Mouse (Mus musculus) midbrain, embryonic 16.5 days (tissue): ENCODE results near the gene Dgkg. TPM values are rescaled to one million over a fixed set of nuclear protein-coding genes. Genes with fewer than 3 reads are reported as not detected.

Source experiments
- ATAC-seq: fragments of 200-750 bp; cut with Nextera tagmentation; 2 replicates; pipeline ENCODE4 v1.8.0; 2017; ENCODE audit warnings: moderate TSS enrichment
- H3K27ac ChIP-seq: fragments of 300-500 bp; sonication (generic); 2 replicates; pipeline ENCODE4 v1.5.1; 2014; ENCODE audit warnings: mild to moderate bottlenecking, low read length, mixed read lengths
- H3K27me3 ChIP-seq: fragments of 300-500 bp; sonication (generic); 2 replicates; pipeline ENCODE4 v1.6.1; 2014; ENCODE audit warnings: low read depth, low read length, mixed read lengths; ENCODE audit not compliant: control insufficient read depth, insufficient read depth
- H3K36me3 ChIP-seq: fragments of 300-500 bp; sonication (generic); 2 replicates; pipeline ENCODE4 v1.6.1; 2014; ENCODE audit warnings: mild to moderate bottlenecking, low read length, moderate library complexity, mixed read lengths; ENCODE audit not compliant: control insufficient read depth, insufficient read depth
- H3K4me1 ChIP-seq: fragments of 300-500 bp; sonication (generic); 2 replicates; pipeline ENCODE4 v1.6.1; 2014; ENCODE audit warnings: mild to moderate bottlenecking, low read length, mixed read lengths; ENCODE audit not compliant: control insufficient read depth, insufficient read depth
- H3K4me2 ChIP-seq: fragments of 300-500 bp; sonication (generic); 2 replicates; pipeline ENCODE4 v1.6.1; 2014; ENCODE audit warnings: mild to moderate bottlenecking, low read length, mixed read lengths
- H3K4me3 ChIP-seq: fragments of 300-500 bp; sonication (generic); 2 replicates; pipeline ENCODE4 v1.5.1; 2014; ENCODE audit warnings: low read depth, mild to moderate bottlenecking, low read length, moderate library complexity, mixed read lengths
- H3K9ac ChIP-seq: fragments of 300-500 bp; sonication (generic); 2 replicates; pipeline ENCODE4 v1.6.1; 2014; ENCODE audit warnings: low read depth, low read length, mixed read lengths
- H3K9me3 ChIP-seq: fragments of 300-500 bp; sonication (generic); replicated peaks from 2 replicates; pipeline ENCODE4 v1.6.1; 2014; ENCODE audit warnings: mild to moderate bottlenecking, low read length, mixed read lengths; ENCODE audit not compliant: control insufficient read depth, poor library complexity, severe bottlenecking
- WGBS: fragments of 180-500 bp; shearing (Covaris S2); extraction: QIAGEN DNeasy Blood & Tissue Kit; methylation state at CpG from one replicate; pipeline ENCODE4 v1.1.7; 2014; 5-methylcytosine and 5-hydroxymethylcytosine counted together
- polyA plus RNA-seq: library from polyadenylated mRNA; unstranded; fragments of >200 nt; fragmentation: Nextera tagmentation; extraction: Ambion mirVana; gene quantifications from 2 replicates; pipeline ENCODE4 v1.2.1, GENCODE M21; 2015

Gene Dgkg
- polyA plus RNA-seq, 1 experiment from 2014 or later = 4.6 TPM

DNA sequence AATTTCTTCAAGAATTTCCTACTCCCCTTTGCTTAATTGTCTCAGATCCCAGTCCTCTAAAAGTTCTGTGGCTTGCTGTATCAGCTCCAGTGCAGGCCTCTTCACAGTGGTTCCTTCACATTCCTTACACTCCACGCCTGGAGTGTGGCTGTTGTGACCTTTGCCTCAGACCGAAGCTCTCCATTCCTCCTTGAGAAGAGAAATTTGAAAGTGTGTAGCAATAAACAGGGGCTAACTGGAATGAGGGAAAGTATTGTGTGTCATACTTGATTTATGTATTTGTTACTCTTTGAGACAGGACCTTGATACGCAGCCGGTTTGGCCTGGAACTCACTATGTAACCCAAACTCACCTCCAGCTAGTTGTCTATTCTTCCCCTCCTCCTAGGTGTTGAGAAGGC lies 215.7 kb downstream of the Dgkg start:
- WGBS = 88% methylated on average over 4 of the region's 4 CpGs

DNA sequence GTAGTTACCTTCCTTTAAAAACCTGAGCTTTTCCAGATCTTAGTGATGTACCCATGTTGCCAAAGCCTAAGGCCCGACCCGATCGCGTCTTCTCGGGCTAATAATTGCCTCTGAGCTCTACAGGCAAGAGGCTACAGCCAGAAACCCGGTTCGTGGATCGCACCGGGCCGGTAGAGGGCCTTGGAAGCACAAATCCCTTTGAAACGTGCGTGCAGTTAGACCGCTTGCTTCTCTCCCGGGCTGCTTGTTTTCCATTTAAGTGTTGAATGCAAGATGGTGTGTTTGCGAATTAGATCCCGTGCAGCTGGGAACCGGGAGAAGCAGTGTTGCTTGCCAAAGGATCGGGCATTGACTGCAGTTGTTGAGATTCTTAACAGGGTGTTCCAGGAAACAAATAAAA lies 216.8 kb downstream of the Dgkg start:
- under 1% methylated on average over 18 of the region's 18 CpGs for WGBS
- Histone ChIP-seq H3K4me3 (peak overlapping the region; percentile 57), H3K4me2 (peak overlapping the region; percentile 99), H3K36me3 (no peaks in the 10 kb centered on the region), H3K27me3 (peaks cover 43% of the 10 kb centered on the region), H3K27ac (peak overlapping the region; percentile 36), H3K9me3 (no peaks in the 10 kb centered on the region), H3K9ac (peak overlapping the region; percentile 60), H3K4me1 (peaks cover 16% of the 10 kb centered on the region)
- peak; percentile 11; the same call in 1 of the 2 replicates for ATAC-seq

More for the DNA sequence above, 215.7 kb downstream of the Dgkg start:
- peaks cover 16% of the 10 kb centered on the region for H3K4me1 ChIP-seq
- no peak overlapping the region for H3K27ac ChIP-seq
- H3K9me3 ChIP-seq = no peaks in the 10 kb centered on the region
- no peaks in the 10 kb centered on the region for H3K36me3 ChIP-seq
- no peak overlapping the region for H3K9ac ChIP-seq
- H3K4me3 ChIP-seq = no peak overlapping the region
- no peak overlapping the region for H3K4me2 ChIP-seq
- no peak for ATAC-seq
- H3K27me3 ChIP-seq = peaks cover 35% of the 10 kb centered on the region

DNA sequence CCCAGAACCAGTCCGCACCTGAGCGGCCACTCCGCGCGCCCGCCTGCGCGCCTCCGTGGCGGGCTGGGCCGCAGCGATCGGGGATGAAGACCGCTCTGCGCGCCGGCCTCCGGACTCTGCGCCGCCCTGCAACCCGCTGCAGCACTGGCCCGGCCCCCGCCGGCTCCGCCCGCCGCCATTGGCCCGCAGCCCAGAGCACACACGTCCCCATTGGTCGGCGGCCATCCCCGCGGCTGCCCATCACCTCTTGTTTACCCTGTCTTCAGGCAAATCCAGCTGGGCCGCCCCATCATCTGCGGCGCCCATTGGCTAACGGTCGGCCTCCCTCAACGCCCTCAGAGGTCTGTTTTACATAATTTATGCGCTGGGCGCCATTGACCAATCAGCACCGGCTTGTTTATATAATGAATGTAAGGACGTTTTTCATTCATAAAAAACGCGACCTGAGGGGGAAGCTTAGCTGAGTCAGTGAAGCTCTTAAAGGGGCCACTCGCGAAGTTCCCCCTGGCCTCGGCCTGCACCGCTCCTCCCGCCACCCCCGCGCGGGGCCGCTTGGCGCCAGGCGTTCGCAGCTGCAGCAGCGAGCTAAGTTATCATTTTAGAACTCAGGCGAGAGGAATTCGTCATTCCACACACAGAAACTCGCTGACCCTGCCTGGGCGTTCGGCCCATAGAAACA lies 217.4 kb downstream of the Dgkg start, which contains the start of gene Etv5:
Gene Etv5 (minus strand): TSS at position 221 of the 679 bp plus-strand sequence.
- Histone ChIP-seq H3K36me3 (no peaks in the 10 kb centered on the region), H3K4me3 (peak within 1 kb of the TSS; percentile 57), H3K27me3 (peaks cover 49% of the 10 kb centered on the region), H3K27ac (peak within 1 kb of the TSS; percentile 36), H3K9ac (peak within 1 kb of the TSS; percentile 67), H3K4me2 (peak within 1 kb of the TSS; percentile 99), H3K9me3 (no peaks in the 10 kb centered on the region), H3K4me1 (peaks cover 16% of the 10 kb centered on the region)
- WGBS = under 1% methylated on average over 63 of the region's 63 CpGs
- ATAC-seq = peak; percentile 99

DNA sequence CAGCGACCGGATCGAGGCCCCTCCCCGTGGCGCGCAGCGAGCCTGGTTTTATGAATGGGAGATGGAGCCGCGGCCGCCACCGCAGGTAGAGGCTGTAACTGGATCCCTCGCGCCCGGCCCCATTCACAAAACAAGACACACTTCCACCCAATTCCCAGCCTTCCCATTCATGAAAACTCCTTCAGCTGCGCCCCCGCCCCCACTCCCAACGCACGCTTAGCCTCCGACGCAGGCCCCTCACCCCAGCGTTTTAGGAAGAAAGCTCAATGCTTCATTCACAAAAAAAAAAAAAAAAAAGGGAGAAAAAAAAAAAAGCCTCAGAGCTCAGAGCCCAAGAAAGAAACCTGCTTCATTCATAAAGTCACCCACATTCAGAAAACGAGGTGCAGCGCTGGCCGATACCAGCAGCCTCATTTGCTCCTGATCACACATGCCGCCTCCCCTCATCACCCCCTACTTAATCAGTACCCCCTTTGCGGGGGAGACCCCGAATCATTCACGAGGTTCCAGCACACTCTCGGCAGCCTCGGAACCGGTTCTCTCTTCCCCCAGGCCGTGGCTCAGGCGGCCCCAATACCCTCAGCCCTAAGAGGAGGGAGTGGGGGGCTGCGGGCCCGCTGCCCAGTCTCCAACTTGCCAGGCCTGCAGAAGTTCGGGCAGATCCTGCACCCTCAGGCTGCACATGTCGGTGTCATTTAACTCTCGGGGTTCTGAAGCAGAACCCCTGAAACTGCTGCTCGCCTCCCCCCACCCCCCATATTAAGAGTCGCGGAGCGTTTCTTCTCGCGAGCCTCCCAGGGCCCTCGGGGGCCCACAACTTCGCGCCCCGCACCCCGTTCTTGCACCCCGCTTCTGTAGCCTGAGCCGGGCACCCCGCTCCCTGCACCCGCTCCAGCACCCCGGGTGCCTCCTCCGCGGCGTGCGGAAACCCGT lies 218.3 kb downstream of the Dgkg start:
- H3K4me3 ChIP-seq = peak overlapping the region; percentile 57
- peak overlapping the region; percentile 99 for H3K4me2 ChIP-seq
- peak overlapping the region; percentile 67 for H3K9ac ChIP-seq
- peak overlapping the region; percentile 33 for H3K27ac ChIP-seq
- no peaks in the 10 kb centered on the region for H3K36me3 ChIP-seq
- H3K27me3 ChIP-seq = peaks cover 49% of the 10 kb centered on the region
- H3K9me3 ChIP-seq = no peaks in the 10 kb centered on the region
- WGBS = under 1% methylated on average over 57 of the region's 59 CpGs
- H3K4me1 ChIP-seq = peaks cover 22% of the 10 kb centered on the region
- ATAC-seq = peak; percentile 38

DNA sequence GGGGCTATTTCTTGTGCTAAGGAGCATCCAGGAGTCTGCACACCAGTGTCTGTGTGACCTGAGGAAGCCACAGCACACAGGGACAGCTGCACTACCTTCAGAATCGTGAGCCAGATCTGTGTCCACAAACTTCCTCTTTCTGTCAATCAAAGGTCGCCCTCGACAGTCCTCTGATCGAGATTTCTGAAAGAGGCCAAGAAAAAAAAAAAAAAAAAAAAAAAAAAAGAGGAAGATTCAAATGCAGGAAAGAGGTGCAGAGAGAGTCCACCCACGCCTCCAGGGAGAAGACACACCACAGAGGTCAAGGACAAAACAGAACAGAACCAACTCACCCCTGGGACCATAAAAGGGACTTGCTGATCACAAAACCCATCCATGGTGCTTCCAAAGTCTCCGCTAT lies 220.9 kb downstream of the Dgkg start:
- no peak for ATAC-seq
- Histone ChIP-seq H3K4me1 (peaks cover 23% of the 10 kb centered on the region), H3K36me3 (no peaks in the 10 kb centered on the region), H3K4me2 (no peak overlapping the region), H3K4me3 (no peak overlapping the region), H3K9ac (no peak overlapping the region), H3K27ac (no peak overlapping the region), H3K27me3 (peaks cover 29% of the 10 kb centered on the region), H3K9me3 (no peaks in the 10 kb centered on the region)
- WGBS = 43% methylated on average over 6 of the region's 6 CpGs

DNA sequence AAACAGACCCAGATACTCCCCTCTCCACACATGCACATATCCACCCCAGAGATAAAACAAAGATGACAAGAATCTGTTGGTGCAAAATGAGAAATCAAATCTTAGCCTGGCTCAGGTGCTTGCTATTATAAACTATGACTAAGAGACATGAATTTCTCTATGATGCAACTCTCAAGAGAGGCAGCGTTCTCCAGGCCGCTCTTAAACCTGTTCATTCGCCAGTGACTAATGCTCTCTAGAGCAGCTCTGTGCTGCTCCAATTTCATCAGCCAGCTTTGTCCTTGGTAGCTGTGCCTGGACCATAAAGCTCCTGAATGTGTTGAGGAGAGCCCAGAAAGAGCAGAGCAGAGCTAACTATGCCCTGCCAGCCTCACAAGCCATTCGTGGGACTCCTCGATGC lies 222.5 kb downstream of the Dgkg start:
- peaks cover 32% of the 10 kb centered on the region for H3K27me3 ChIP-seq
- no peak overlapping the region for H3K9ac ChIP-seq
- no peaks in the 10 kb centered on the region for H3K36me3 ChIP-seq
- peaks cover 17% of the 10 kb centered on the region for H3K4me1 ChIP-seq
- H3K27ac ChIP-seq = no peak overlapping the region
- H3K4me3 ChIP-seq = no peak overlapping the region
- WGBS = 43% methylated on average over 5 of the region's 5 CpGs
- no peaks in the 10 kb centered on the region for H3K9me3 ChIP-seq
- ATAC-seq = no peak
- H3K4me2 ChIP-seq = peak overlapping the region; percentile 38; the same call in 1 of the 2 replicates

DNA sequence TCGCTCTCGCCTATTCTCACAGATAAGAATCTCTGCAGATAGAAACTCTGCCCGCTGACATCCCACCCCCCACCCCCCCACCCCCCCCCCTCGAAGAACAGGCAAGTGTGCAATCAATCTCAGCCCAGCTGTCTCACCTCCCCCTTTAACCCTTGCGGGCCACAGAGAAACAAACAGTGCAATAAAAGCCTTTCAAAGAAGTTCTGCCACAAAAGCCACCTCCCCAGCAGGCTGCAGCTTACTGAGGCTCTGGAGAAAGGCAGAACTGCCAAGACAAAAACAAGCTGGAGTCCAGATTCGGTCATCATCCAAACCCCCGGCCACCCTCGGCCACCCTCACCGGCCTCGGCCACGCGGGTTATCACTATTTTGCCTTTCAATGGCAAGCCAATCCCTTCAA lies 223.1 kb downstream of the Dgkg start:
- WGBS = 5% methylated on average over 12 of the region's 12 CpGs
- peaks cover 21% of the 10 kb centered on the region for H3K4me1 ChIP-seq

DNA sequence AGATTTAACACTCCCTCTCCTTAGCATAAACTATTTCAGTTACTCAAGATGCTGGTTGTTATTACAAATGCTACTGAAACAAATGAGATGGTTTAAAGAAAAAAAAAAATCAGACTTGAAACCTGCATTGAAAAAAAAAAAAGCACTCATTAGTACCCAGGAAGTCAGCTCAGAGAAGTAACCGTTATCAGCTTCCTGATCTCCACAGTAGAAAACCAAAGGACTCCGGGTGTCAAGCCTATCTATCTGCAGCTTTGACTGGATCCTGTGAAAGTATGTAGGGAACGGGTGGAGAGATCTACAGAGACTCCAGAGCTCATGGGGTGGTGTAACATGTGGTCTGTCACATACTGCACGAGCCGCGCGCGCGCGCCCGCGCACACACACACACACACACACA lies 225.2 kb downstream of the Dgkg start:
- Histone ChIP-seq H3K36me3 (no peaks in the 10 kb centered on the region), H3K4me2 (no peak overlapping the region), H3K4me1 (peaks cover 24% of the 10 kb centered on the region), H3K9ac (no peak overlapping the region), H3K27me3 (peaks cover 27% of the 10 kb centered on the region), H3K27ac (no peak overlapping the region), H3K4me3 (no peak overlapping the region), H3K9me3 (no peaks in the 10 kb centered on the region)
- WGBS = 93% methylated on average over 12 of the region's 12 CpGs
- ATAC-seq = no peak

More for the DNA sequence above, 223.1 kb downstream of the Dgkg start:
- H3K4me2 ChIP-seq = peak overlapping the region; percentile 38
- ATAC-seq = no peak
- H3K4me3 ChIP-seq = no peak overlapping the region
- H3K9me3 ChIP-seq = no peaks in the 10 kb centered on the region
- H3K9ac ChIP-seq = no peak overlapping the region
- peaks cover 32% of the 10 kb centered on the region for H3K27me3 ChIP-seq
- no peaks in the 10 kb centered on the region for H3K36me3 ChIP-seq
- no peak overlapping the region for H3K27ac ChIP-seq

DNA sequence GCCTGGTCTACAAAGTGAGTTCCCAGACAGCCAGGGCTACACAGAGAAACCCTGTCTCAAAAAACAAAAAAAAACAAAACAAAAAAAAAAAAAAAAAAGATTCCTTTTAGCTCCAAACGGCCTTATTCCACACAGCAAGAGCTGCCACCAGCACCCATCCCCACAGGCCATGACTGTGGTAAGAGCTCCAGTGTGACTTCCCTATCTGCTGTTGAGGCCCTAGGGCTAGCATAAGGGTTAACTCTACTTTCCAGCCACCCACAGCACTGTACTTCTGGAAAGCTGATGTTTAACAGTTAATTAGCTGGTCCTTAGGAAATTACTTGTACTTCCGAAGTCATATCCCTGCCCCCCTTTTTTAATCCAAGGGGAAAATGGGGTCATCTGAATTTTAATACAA lies 225.7 kb downstream of the Dgkg start:
- 71% methylated on average over 2 of the region's 2 CpGs for WGBS
- ATAC-seq = no peak

More for the DNA sequence above, 225.7 kb downstream of the Dgkg start:
- H3K9me3 ChIP-seq = no peaks in the 10 kb centered on the region
- no peak overlapping the region for H3K27ac ChIP-seq
- no peak overlapping the region for H3K4me3 ChIP-seq
- H3K4me2 ChIP-seq = no peak overlapping the region
- peaks cover 24% of the 10 kb centered on the region for H3K4me1 ChIP-seq
- no peak overlapping the region for H3K9ac ChIP-seq
- peaks cover 27% of the 10 kb centered on the region for H3K27me3 ChIP-seq
- no peaks in the 10 kb centered on the region for H3K36me3 ChIP-seq
